Mouse (Mus musculus) ES-E14 (cell line): Measurements from ENCODE around the gene Cxcr5. TPM values are rescaled to one million over a fixed set of nuclear protein-coding genes. Genes with fewer than 3 reads are reported as not detected.

ENCODE experiments used
- DNase-seq: peaks from one replicate; pipeline ENCODE4 v3.0.0-alpha.2; 2013; ENCODE audit warnings: low read depth, low spot score
- H3K27ac ChIP-seq: 2 replicates; pipeline ENCODE4 v1.5.1; 2012; ENCODE audit warnings: low read depth, mild to moderate bottlenecking, low read length, moderate library complexity, mixed read lengths; ENCODE audit not compliant: poor library complexity, insufficient read depth, severe bottlenecking
- H3K36me3 ChIP-seq: 2 replicates; pipeline ENCODE4 v1.6.1; 2012; ENCODE audit warnings: mild to moderate bottlenecking, low read length, moderate library complexity, mixed read lengths; ENCODE audit not compliant: control insufficient read depth, poor library complexity, insufficient read depth, severe bottlenecking
- H3K4me1 ChIP-seq, 2 experiments: fragments of 150-350 bp in 1 of 2; sonication (generic) in 1 of 2; 2 replicates each; pipeline ENCODE4 v1.6.1; 2012; ENCODE audit warnings: low read length in 2 of 2, mild to moderate bottlenecking in 1 of 2, mixed read lengths in 1 of 2; ENCODE audit not compliant: control insufficient read depth in 2 of 2, insufficient read depth in 2 of 2, poor library complexity in 1 of 2
- H3K4me3 ChIP-seq, 2 experiments: fragments of 150-350 bp in 1 of 2; sonication (generic) in 1 of 2; 2 replicates each; pipeline ENCODE4 v1.5.1; 2012; ENCODE audit warnings: low read length in 2 of 2, low read depth in 1 of 2, mild to moderate bottlenecking in 1 of 2, mixed read lengths in 1 of 2; ENCODE audit not compliant: insufficient read depth in 1 of 2, poor library complexity in 1 of 2, severe bottlenecking in 1 of 2
- H3K9ac ChIP-seq: 2 replicates; pipeline ENCODE4 v1.6.1; 2012; ENCODE audit warnings: low read depth, mild to moderate bottlenecking, low read length, mixed read lengths; ENCODE audit not compliant: poor library complexity, insufficient read depth, severe bottlenecking
- H3K9me3 ChIP-seq: fragments of 150-350 bp; sonication (generic); 2 replicates; pipeline ENCODE4 v1.6.1; 2012; ENCODE audit warnings: low read depth, mild to moderate bottlenecking, low read length; ENCODE audit not compliant: control insufficient read depth, insufficient read depth
- CHD2 ChIP-seq: IDR thresholded peaks from 2 replicates; pipeline ENCODE4 v1.6.1; 2014; ENCODE audit warnings: mild to moderate bottlenecking, low read depth, low read length, inconsistent platforms
- HCFC1 ChIP-seq: IDR thresholded peaks from 2 replicates; pipeline ENCODE4 v1.6.1; 2012; ENCODE audit warnings: low read length, inconsistent platforms, borderline replicate concordance; ENCODE audit not compliant: insufficient read depth
- MAFK ChIP-seq: IDR thresholded peaks from 2 replicates; pipeline ENCODE4 v1.6.1; 2014; ENCODE audit warnings: mild to moderate bottlenecking, low read depth, low read length, inconsistent platforms; ENCODE audit not compliant: insufficient read depth
- ZC3H11A ChIP-seq: IDR thresholded peaks from 2 replicates; pipeline ENCODE4 v1.6.1; 2012; ENCODE audit warnings: low read depth, mild to moderate bottlenecking, inconsistent platforms, low read length, borderline replicate concordance
- ZNF384 ChIP-seq: IDR thresholded peaks from 2 replicates; pipeline ENCODE4 v1.6.1; 2012; ENCODE audit warnings: low read depth, low read length, inconsistent platforms
- in situ Hi-C, 2 experiments: fragments of 600-800 bp; cut with MboI; formaldehyde crosslinking; loops; one replicate each; pipeline ENCODE4 v1.15.1; 2025; ENCODE audit warnings: low sequenced_read_pairs in 2 of 2, inconsistent platforms in 1 of 2; ENCODE audit not compliant: unreplicated experiment in 2 of 2
- total RNA-seq: library from RNA; depleted of rRNA; stranded (reverse); fragments of 300-350 nt; gene quantifications from 2 replicates; pipeline ENCODE4 v1.2.3, GENCODE M21; 2012

The Cxcr5 gene
- total RNA-seq, 1 experiment: 0.31 TPM

DNA sequence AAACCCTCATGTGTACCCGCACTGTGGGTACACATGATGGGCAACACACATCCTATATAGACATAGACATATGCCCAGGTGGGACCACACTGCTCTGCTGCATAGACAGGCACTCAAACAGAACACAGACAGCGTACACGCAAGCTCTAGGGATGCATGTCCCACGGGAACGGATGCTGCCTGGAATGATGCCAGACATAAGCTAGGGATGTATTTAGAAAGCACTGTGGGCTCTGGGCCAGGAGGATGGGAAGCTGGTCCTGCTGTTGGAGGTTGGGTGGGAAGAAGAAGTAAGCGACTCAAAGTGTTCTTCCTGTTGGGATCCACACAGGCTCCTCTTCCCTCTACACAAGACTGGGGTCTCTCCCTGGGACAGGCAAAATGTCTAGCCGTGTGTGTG lies 43.6 kb downstream of the Cxcr5 start:
- TF ChIP-seq CHD2 (no peak), ZNF384 (no peak), HCFC1 (no peak), ZC3H11A (no peak), MAFK (no peak)
- in situ Hi-C loops: no loop called here
- no peaks in the 10 kb centered on the region for H3K36me3 ChIP-seq

DNA sequence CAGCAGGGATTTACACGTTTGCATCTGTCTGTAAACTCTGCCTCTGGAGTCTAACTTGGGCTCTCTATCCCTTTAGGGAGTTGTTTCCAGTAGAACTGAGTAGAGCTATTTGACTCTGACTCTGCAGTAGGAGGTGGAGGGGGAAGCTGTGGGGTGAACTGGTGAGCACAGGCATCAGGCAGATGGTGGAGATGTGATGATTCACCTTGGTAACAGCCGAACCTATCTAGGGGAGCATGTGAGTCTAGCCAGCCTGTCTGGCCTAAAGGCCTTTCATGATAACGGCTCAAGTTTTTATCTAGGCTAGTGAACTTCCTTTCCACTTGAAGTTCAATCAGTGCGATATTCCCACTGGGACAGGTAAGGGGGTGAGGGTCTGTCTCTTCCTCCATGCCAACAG lies 44.3 kb downstream of the Cxcr5 start:
- no peak for DNase-seq
- Histone ChIP-seq H3K36me3 (no peaks in the 10 kb centered on the region), H3K4me3 (no peak overlapping the region), H3K9me3 (no peaks in the 10 kb centered on the region), H3K4me1 (peaks cover 0 to 6% of the 10 kb centered on the region in 2 experiments; a peak in 1 of 4 replicates), H3K9ac (no peak overlapping the region), H3K27ac (no peak overlapping the region)
- TF ChIP-seq HCFC1 (no peak), CHD2 (no peak), ZC3H11A (no peak), MAFK (no peak), ZNF384 (no peak)
- in situ Hi-C loops: no loop called here

More for the DNA sequence above, 43.6 kb downstream of the Cxcr5 start:
- DNase-seq: no peak
- no peak overlapping the region for H3K4me3 ChIP-seq
- H3K9me3 ChIP-seq: no peaks in the 10 kb centered on the region
- H3K27ac ChIP-seq: no peak overlapping the region
- H3K4me1 ChIP-seq: peaks cover 0 to 6% of the 10 kb centered on the region in 2 experiments; a peak in 1 of 4 replicates
- H3K9ac ChIP-seq: no peak overlapping the region

DNA sequence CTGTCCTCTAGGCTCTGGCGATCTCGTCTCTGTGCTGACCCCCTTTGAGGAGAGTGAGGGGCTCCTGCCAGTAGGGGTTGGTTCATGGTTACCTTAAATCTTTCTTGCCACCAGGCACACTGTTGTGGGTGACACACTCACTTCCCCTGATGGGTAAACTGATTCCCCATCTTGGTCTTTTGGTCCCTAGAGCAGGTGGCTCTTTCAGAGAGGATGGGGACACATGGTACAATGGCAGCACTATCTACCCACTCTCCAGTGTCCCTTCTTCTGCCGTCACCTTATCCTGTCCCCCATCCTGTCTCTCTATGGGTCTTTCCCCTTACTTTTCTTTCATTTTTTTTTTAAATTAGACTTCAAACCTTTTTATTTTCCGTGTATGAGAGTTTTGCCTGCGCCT lies 45.8 kb downstream of the Cxcr5 start:
- no peak for DNase-seq
- no peaks in the 10 kb centered on the region for H3K9me3 ChIP-seq
- no peaks in the 10 kb centered on the region for H3K36me3 ChIP-seq
- peak overlapping the region in 1 of 2 experiments; percentile 13; a peak in 2 of 4 replicates for H3K4me3 ChIP-seq
- TF ChIP-seq ZC3H11A (no peak), ZNF384 (no peak), MAFK (no peak), HCFC1 (no peak), CHD2 (no peak)
- in situ Hi-C loops: no loop called here
- H3K9ac ChIP-seq: no peak overlapping the region
- peaks cover 0 to 6% of the 10 kb centered on the region in 2 experiments; a peak in 1 of 4 replicates for H3K4me1 ChIP-seq
- H3K27ac ChIP-seq: no peak overlapping the region

DNA sequence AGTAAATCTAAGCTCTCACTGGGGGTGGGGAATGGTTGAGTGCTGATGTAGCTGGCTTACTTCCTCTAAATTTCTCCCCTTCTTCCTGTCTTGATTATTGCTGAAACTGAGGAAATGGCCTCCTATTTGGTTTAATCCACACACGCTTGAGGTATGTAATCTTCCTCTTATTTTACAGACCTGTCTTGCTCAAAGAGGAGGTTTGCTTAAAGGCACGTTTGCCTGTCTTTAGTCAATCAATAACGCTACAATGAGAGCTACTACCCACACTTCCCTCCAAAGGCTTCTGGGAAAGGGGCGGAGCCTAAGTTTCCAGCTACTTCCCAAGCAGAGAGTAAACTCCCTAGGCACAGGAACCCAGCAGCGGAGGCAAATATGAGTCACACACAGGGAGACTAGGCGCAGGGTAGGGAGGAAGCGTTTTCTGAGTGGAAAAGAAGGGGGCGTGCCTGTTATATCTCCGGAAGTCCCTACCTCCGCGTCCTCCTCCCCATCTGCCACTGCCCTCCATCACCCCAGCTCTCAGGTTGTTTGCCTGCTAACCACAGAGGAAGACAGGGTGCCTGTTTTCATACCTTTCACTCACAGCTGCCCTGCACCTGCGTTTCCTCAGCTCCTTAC lies 46.4 kb downstream of the Cxcr5 start:
- peak; percentile 75 for DNase-seq
- H3K4me3 ChIP-seq: peak overlapping the region; percentile 12 to 13; a peak in 3 of 4 replicates

DNA sequence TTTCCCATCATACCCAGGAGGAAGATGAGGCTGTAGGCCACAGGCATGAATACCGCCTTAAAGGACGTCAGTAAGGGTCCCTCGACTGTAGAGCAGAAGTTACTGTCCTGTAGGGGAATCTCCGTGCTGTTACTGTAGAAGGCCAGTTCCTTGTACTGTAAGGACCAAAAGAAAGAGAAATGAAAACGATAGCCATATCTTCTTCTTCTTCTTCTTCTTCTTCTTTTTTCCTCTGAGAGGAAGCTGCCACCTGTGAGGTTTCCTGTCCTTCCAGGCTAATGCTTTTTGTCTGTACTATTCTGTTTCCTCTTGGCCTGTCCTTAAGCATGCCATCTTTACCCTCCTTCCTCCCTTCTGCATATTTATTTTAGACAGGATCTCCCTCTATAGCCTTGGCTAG lies 47.5 kb downstream of the Cxcr5 start:
- Histone ChIP-seq H3K27ac (no peak overlapping the region), H3K36me3 (0 out of 2 replicates have a peak, but pooled peaks cover 2% of the 10 kb centered on the region), H3K9me3 (no peaks in the 10 kb centered on the region), H3K4me1 (peaks cover 0 to 12% of the 10 kb centered on the region in 2 experiments; a peak in 2 of 4 replicates), H3K9ac (no peak overlapping the region), H3K4me3 (no peak overlapping the region)
- no peak for TF ChIP-seq ZC3H11A
- no peak for TF ChIP-seq CHD2
- TF ChIP-seq ZNF384: no peak
- TF ChIP-seq HCFC1: no peak
- no peak for TF ChIP-seq MAFK
- in situ Hi-C loops: no loop called here
- no peak for DNase-seq

More for the DNA sequence above, 46.4 kb downstream of the Cxcr5 start:
- no peak for TF ChIP-seq MAFK
- no peak for TF ChIP-seq ZC3H11A
- no peak for TF ChIP-seq CHD2
- no peak for TF ChIP-seq ZNF384
- TF ChIP-seq HCFC1: no peak
- in situ Hi-C loops: no loop called here
- no peaks in the 10 kb centered on the region for H3K9me3 ChIP-seq
- H3K4me1 ChIP-seq: peaks cover 0 to 6% of the 10 kb centered on the region in 2 experiments; a peak in 1 of 4 replicates
- H3K27ac ChIP-seq: no peak overlapping the region
- no peaks in the 10 kb centered on the region for H3K36me3 ChIP-seq
- peak overlapping the region; percentile 39; the same call in 1 of the 2 replicates for H3K9ac ChIP-seq
